8 mouse cellular contexts compared by ENCODE assay signal in the genomic region with DNA sequence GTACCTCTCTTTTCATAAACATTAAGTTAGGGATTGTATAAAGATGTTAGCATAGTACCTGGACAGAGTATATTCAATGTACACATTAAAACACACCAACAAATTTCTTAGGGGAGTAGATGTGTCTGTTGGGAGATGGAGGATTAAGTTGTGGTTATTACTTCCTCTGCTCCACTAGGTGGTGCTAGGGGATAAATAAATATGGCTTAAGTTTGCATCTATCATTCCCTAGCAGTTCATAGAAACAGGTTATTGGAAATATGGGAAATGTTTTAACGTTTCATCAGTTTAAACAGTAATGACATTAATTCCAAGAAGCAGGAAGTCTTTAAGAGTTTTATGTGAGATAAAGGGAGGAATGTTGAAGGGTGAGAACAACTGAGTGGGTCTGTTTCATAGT. TPM values are rescaled to one million over a fixed set of nuclear protein-coding genes. Genes with fewer than 3 reads are reported as not detected.
DNase-seq lines count a peak whose midpoint lies in the region; ATAC-seq and TF ChIP-seq lines count a peak whose summit lies in the region.
"Had no signal": no experiment of that assay in that cellular context is flagged by ENCODE, and none has a peak within 500 bp of the region (broad histone marks: within the 10 kb centered on the region; RNA-seq: fewer than 3 reads in every experiment).

No protein-coding gene starts in this region.

- H3K27ac ChIP-seq in left cerebral cortex, adult 2 months, result no peak overlapping the region

- peak; percentile 72 for TF ChIP-seq CTCF in left cerebral cortex, adult 2 months (IDR thresholded peaks at IDR 0.05)
- TF ChIP-seq CTCF in G1E (IDR thresholded peaks at IDR 0.05; ENCODE audit: low read depth, low read length), result no peak

- peaks cover 60% of the 10 kb centered on the region for H3K36me3 ChIP-seq in G1E (replicated peaks)

- DNase-seq in left cerebral cortex, adult 2 months (ENCODE audit: extremely low spot score in 1 of 2, low spot score in 2 of 2), result no peak
- DNase-seq in left cerebral cortex, adult 11 months (ENCODE audit: low spot score), result no peak
- DNase-seq in G1E (ENCODE audit: low spot score), result no peak
- peak; percentile 36 for DNase-seq in c-Kit-positive CD71-positive TER-119-negative erythroid progenitor cells, embryonic 14.5 days (ENCODE audit: low read depth)
- peak; percentile 59 for DNase-seq in naive thymus-derived CD4-positive, alpha-beta T cell, adult 2 months (ENCODE audit: low read depth)
- no peak for DNase-seq in cerebellum, adult 8-10 months
- no peak for DNase-seq in right cerebral cortex, postnatal 14 days
- DNase-seq: heart, postnatal 36 days had no signal

- H3K4me1 ChIP-seq in G1E (ENCODE audit: insufficient read depth, low read depth, low read length), result peaks cover 3% of the 10 kb centered on the region; the same call in 1 of the 2 replicates

- no peak overlapping the region for H3K4me3 ChIP-seq in left cerebral cortex, adult 2 months
- H3K4me3 ChIP-seq in G1E (ENCODE audit: low read depth, low read length), result no peak overlapping the region

- ATAC-seq in G1E (ENCODE audit: extremely low read depth, insufficient number of reproducible peaks, low FRiP score, poor library complexity, severe bottlenecking), result peak; percentile 50; the same call in 1 of the 2 replicates

- no peaks in the 10 kb centered on the region for H3K9me3 ChIP-seq in G1E (replicated peaks)

- intact Hi-C loops in left cerebral cortex, adult 2 months (cut with DNase I), result loop anchor here (1.0 kb wide), 1 partner anchor 436 kb away; no protein-coding TSS in a partner anchor

- H3K27me3 ChIP-seq in G1E (ENCODE audit: insufficient read depth, low read length), result no peaks in the 10 kb centered on the region

RNA-seq across cellular contexts. Expression of gene Azi2, which starts 13.0 kb away (rescaled TPM):
- 10 to 100 TPM; 80.0 to 81.9 TPM for total RNA-seq in left cerebral cortex, adult 2 months (2021)
- total RNA-seq in G1E (2014; fragmentation: Nextera tagmentation), result 105 and 157 TPM in 2 replicates
- total RNA-seq in G1E (2017), result 99.8 and 120 TPM in 2 replicates
- polyA plus RNA-seq in G1E (2012), result 38.7 and 41.3 TPM in 2 replicates

Comparison
In these comparisons a context has a peak if more than half of its experiments do, and no peak if none do; other contexts are left out.
1. DNase-seq: peak in c-Kit-positive CD71-positive TER-119-negative erythroid progenitor cells, embryonic 14.5 days (single experiment) and naive thymus-derived CD4-positive, alpha-beta T cell, adult 2 months (single experiment); none in left cerebral cortex, adult 2 months (0 of 2), left cerebral cortex, adult 11 months (single experiment), G1E (single experiment), cerebellum, adult 8-10 months (single experiment) and right cerebral cortex, postnatal 14 days (single experiment).